Mouse (Mus musculus): ENCODE data around the gene Nr6a1. TPM values are rescaled to one million over a fixed set of nuclear protein-coding genes. Genes with fewer than 3 reads are reported as not detected.

The Nr6a1 gene
- polyA plus RNA-seq, 1 experiment from 2014 or later = 3.3 TPM

GRCm38 (mm10) chr2:38783364-38783763 is 144.1 kb downstream of the Nr6a1 start:
- WGBS = 35% methylated on average over 5 of the region's 5 CpGs
- Histone ChIP-seq H3K9ac (replicated peaks; ENCODE audit: low read depth, low read length) (no peak overlapping the region), H3K4me1 (ENCODE audit: control insufficient read depth, insufficient read depth, low read length) (no peaks in the 10 kb centered on the region), H3K36me3 (ENCODE audit: control insufficient read depth, insufficient read depth, low read length) (no peaks in the 10 kb centered on the region), H3K4me2 (ENCODE audit: low read depth, low read length) (no peak overlapping the region), H3K9me3 (ENCODE audit: control insufficient read depth, low read length) (no peaks in the 10 kb centered on the region), H3K4me3 (ENCODE audit: low read depth, low read length) (no peak overlapping the region), H3K27ac (ENCODE audit: low read depth, low read length) (no peak overlapping the region), H3K27me3 (ENCODE audit: control insufficient read depth, insufficient read depth, low read length) (no peaks in the 10 kb centered on the region)
- no peak for ATAC-seq (ENCODE audit: low read depth)

GRCm38 (mm10) chr2:38782731-38783130 is 144.8 kb downstream of the Nr6a1 start:
- Histone ChIP-seq H3K4me3 (ENCODE audit: low read depth, low read length) (no peak overlapping the region), H3K4me1 (ENCODE audit: control insufficient read depth, insufficient read depth, low read length) (no peaks in the 10 kb centered on the region), H3K27me3 (ENCODE audit: control insufficient read depth, insufficient read depth, low read length) (no peaks in the 10 kb centered on the region), H3K4me2 (ENCODE audit: low read depth, low read length) (no peak overlapping the region), H3K9ac (replicated peaks; ENCODE audit: low read depth, low read length) (no peak overlapping the region), H3K36me3 (ENCODE audit: control insufficient read depth, insufficient read depth, low read length) (no peaks in the 10 kb centered on the region), H3K9me3 (ENCODE audit: control insufficient read depth, low read length) (no peaks in the 10 kb centered on the region), H3K27ac (ENCODE audit: low read depth, low read length) (no peak overlapping the region)
- ATAC-seq (ENCODE audit: low read depth) = no peak
- 8% methylated on average over 1 of the region's 1 CpGs for WGBS

- no peak overlapping the region for H3K9ac ChIP-seq (replicated peaks; ENCODE audit: low read depth, low read length)
- no peaks in the 10 kb centered on the region for H3K9me3 ChIP-seq (ENCODE audit: control insufficient read depth, low read length)
- no peaks in the 10 kb centered on the region for H3K36me3 ChIP-seq (ENCODE audit: control insufficient read depth, insufficient read depth, low read length)
- no peak; the same call in 1 of the 2 replicates for ATAC-seq (ENCODE audit: low read depth)
- no peak overlapping the region for H3K4me3 ChIP-seq (ENCODE audit: low read depth, low read length)
- H3K4me2 ChIP-seq (ENCODE audit: low read depth, low read length) = no peak overlapping the region
- peak overlapping the region; percentile 31; the same call in 1 of the 2 replicates for H3K27ac ChIP-seq (ENCODE audit: low read depth, low read length)
- H3K4me1 ChIP-seq (ENCODE audit: control insufficient read depth, insufficient read depth, low read length) = no peaks in the 10 kb centered on the region
- WGBS = 9% methylated on average over 6 of the region's 6 CpGs
- H3K27me3 ChIP-seq (ENCODE audit: control insufficient read depth, insufficient read depth, low read length) = no peaks in the 10 kb centered on the region
Observed at GRCm38 (mm10) chr2:38781945-38782720, 145.4 kb downstream of the Nr6a1 start.

GRCm38 (mm10) chr2:38779939-38780338 is 147.5 kb downstream of the Nr6a1 start:
- Histone ChIP-seq H3K9ac (replicated peaks; ENCODE audit: low read depth, low read length) (no peak overlapping the region), H3K27me3 (ENCODE audit: control insufficient read depth, insufficient read depth, low read length) (no peaks in the 10 kb centered on the region), H3K27ac (ENCODE audit: low read depth, low read length) (no peak overlapping the region), H3K9me3 (ENCODE audit: control insufficient read depth, low read length) (no peaks in the 10 kb centered on the region), H3K4me1 (ENCODE audit: control insufficient read depth, insufficient read depth, low read length) (no peaks in the 10 kb centered on the region), H3K4me3 (ENCODE audit: low read depth, low read length) (no peak overlapping the region), H3K4me2 (ENCODE audit: low read depth, low read length) (no peak overlapping the region), H3K36me3 (ENCODE audit: control insufficient read depth, insufficient read depth, low read length) (no peaks in the 10 kb centered on the region)
- 89% methylated on average over 2 of the region's 2 CpGs for WGBS
- no peak for ATAC-seq (ENCODE audit: low read depth)

- no peak overlapping the region for H3K9ac ChIP-seq (replicated peaks; ENCODE audit: low read depth, low read length)
- no peak overlapping the region for H3K4me3 ChIP-seq (ENCODE audit: low read depth, low read length)
- no peak for ATAC-seq (ENCODE audit: low read depth)
- no peaks in the 10 kb centered on the region for H3K36me3 ChIP-seq (ENCODE audit: control insufficient read depth, insufficient read depth, low read length)
- H3K9me3 ChIP-seq (ENCODE audit: control insufficient read depth, low read length) = no peaks in the 10 kb centered on the region
- H3K27me3 ChIP-seq (ENCODE audit: control insufficient read depth, insufficient read depth, low read length) = no peaks in the 10 kb centered on the region
- WGBS = 89% methylated on average over 2 of the region's 2 CpGs
- H3K4me1 ChIP-seq (ENCODE audit: control insufficient read depth, insufficient read depth, low read length) = no peaks in the 10 kb centered on the region
- no peak overlapping the region for H3K27ac ChIP-seq (ENCODE audit: low read depth, low read length)
- no peak overlapping the region for H3K4me2 ChIP-seq (ENCODE audit: low read depth, low read length)
Observed at GRCm38 (mm10) chr2:38777326-38777725, 150.2 kb downstream of the Nr6a1 start.

GRCm38 (mm10) chr2:38774936-38775335 is 152.6 kb downstream of the Nr6a1 start:
- Histone ChIP-seq H3K9ac (replicated peaks; ENCODE audit: low read depth, low read length) (no peak overlapping the region), H3K27ac (ENCODE audit: low read depth, low read length) (no peak overlapping the region), H3K27me3 (ENCODE audit: control insufficient read depth, insufficient read depth, low read length) (no peaks in the 10 kb centered on the region), H3K4me3 (ENCODE audit: low read depth, low read length) (no peak overlapping the region), H3K4me2 (ENCODE audit: low read depth, low read length) (no peak overlapping the region), H3K4me1 (ENCODE audit: control insufficient read depth, insufficient read depth, low read length) (no peaks in the 10 kb centered on the region), H3K36me3 (ENCODE audit: control insufficient read depth, insufficient read depth, low read length) (no peaks in the 10 kb centered on the region), H3K9me3 (ENCODE audit: control insufficient read depth, low read length) (no peaks in the 10 kb centered on the region)
- ATAC-seq (ENCODE audit: low read depth) = no peak
- WGBS = 92% methylated on average over 2 of the region's 2 CpGs

GRCm38 (mm10) chr2:38771478-38771797 is 156.1 kb downstream of the Nr6a1 start:
- Histone ChIP-seq H3K9ac (replicated peaks; ENCODE audit: low read depth, low read length) (no peak overlapping the region), H3K4me2 (ENCODE audit: low read depth, low read length) (no peak overlapping the region), H3K27me3 (ENCODE audit: control insufficient read depth, insufficient read depth, low read length) (no peaks in the 10 kb centered on the region), H3K4me3 (ENCODE audit: low read depth, low read length) (no peak overlapping the region), H3K36me3 (ENCODE audit: control insufficient read depth, insufficient read depth, low read length) (no peaks in the 10 kb centered on the region), H3K4me1 (ENCODE audit: control insufficient read depth, insufficient read depth, low read length) (no peaks in the 10 kb centered on the region), H3K9me3 (ENCODE audit: control insufficient read depth, low read length) (no peaks in the 10 kb centered on the region), H3K27ac (ENCODE audit: low read depth, low read length) (no peak overlapping the region)
- WGBS = 81% methylated on average over 2 of the region's 2 CpGs
- ATAC-seq (ENCODE audit: low read depth) = no peak

GRCm38 (mm10) chr2:38770772-38771477 is 156.6 kb downstream of the Nr6a1 start:
- H3K9me3 ChIP-seq (ENCODE audit: control insufficient read depth, low read length) = no peaks in the 10 kb centered on the region
- no peak overlapping the region for H3K27ac ChIP-seq (ENCODE audit: low read depth, low read length)
- no peak overlapping the region for H3K4me2 ChIP-seq (ENCODE audit: low read depth, low read length)
- H3K4me1 ChIP-seq (ENCODE audit: control insufficient read depth, insufficient read depth, low read length) = no peaks in the 10 kb centered on the region
- H3K36me3 ChIP-seq (ENCODE audit: control insufficient read depth, insufficient read depth, low read length) = no peaks in the 10 kb centered on the region
- ATAC-seq (ENCODE audit: low read depth) = no peak
- no peak overlapping the region for H3K4me3 ChIP-seq (ENCODE audit: low read depth, low read length)
- H3K27me3 ChIP-seq (ENCODE audit: control insufficient read depth, insufficient read depth, low read length) = no peaks in the 10 kb centered on the region
- no peak overlapping the region for H3K9ac ChIP-seq (replicated peaks; ENCODE audit: low read depth, low read length)
- WGBS = 86% methylated on average over 5 of the region's 5 CpGs

GRCm38 (mm10) chr2:38767177-38767931 is 160.1 kb downstream of the Nr6a1 start:
- H3K27me3 ChIP-seq (ENCODE audit: control insufficient read depth, insufficient read depth, low read length) = no peaks in the 10 kb centered on the region
- ATAC-seq (ENCODE audit: low read depth) = no peak
- no peaks in the 10 kb centered on the region for H3K36me3 ChIP-seq (ENCODE audit: control insufficient read depth, insufficient read depth, low read length)
- 91% methylated on average over 4 of the region's 4 CpGs for WGBS
- no peaks in the 10 kb centered on the region for H3K9me3 ChIP-seq (ENCODE audit: control insufficient read depth, low read length)
- no peak overlapping the region for H3K4me3 ChIP-seq (ENCODE audit: low read depth, low read length)
- H3K4me2 ChIP-seq (ENCODE audit: low read depth, low read length) = no peak overlapping the region
- no peak overlapping the region for H3K9ac ChIP-seq (replicated peaks; ENCODE audit: low read depth, low read length)
- no peak overlapping the region for H3K27ac ChIP-seq (ENCODE audit: low read depth, low read length)
- no peaks in the 10 kb centered on the region for H3K4me1 ChIP-seq (ENCODE audit: control insufficient read depth, insufficient read depth, low read length)
